Mouse (Mus musculus) small intestine, adult 2 months (tissue): ENCODE measurements around the gene Ppard.
A peak's percentile ranks its signal among the peaks of the same experiment; 100 is the strongest.

ENCODE experiments used
- CTCF ChIP-seq: fragments of 200-500 bp; IDR thresholded peaks from 2 replicates; pipeline ENCODE4 v1.5.1; 2012; ENCODE audit warnings: low read depth, mild to moderate bottlenecking, control low read depth, inconsistent platforms, low read length, moderate library complexity, mixed read lengths; ENCODE audit not compliant: insufficient replicate concordance, insufficient read length; ENCODE audit errors: extremely low read depth
- POLR2A ChIP-seq: fragments of 200-500 bp; IDR thresholded peaks from 2 replicates; pipeline ENCODE4 v1.6.1; 2012; ENCODE audit warnings: low read depth, mild to moderate bottlenecking, control low read depth, inconsistent platforms, low read length, moderate library complexity

DNA sequence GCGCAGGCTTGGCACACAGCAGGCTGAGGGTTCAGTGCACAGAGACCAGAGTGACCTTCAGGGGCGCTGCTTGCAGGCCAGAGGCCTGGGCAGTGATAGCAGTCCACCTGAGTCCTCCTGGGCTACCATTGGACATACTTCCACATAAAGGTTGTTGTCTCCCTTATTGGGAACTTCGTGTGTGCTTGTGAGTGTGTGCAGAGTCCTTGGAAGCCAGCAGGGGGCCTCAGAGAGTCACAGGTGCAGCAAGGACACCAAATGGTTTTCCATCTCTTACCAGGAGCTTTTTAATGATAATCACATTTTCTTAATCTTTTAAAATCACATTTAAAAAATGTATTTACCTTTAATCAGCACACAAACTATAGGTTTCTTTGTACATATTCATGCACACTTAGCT is 42.2 kb downstream of the Ppard start:
- TF ChIP-seq POLR2A (no peak), CTCF (peak; percentile 74; the same call in 1 of the 2 replicates)
